Mouse (Mus musculus): ENCODE data around the gene Ddx6. TPM values are rescaled to one million over a fixed set of nuclear protein-coding genes. Genes with fewer than 3 reads are reported as not detected.
"Not testable (repeated sequence)": the region's sequence is repeated elsewhere in the genome, so short reads cannot be mapped to it uniquely, and the experiment has no call there.

Gene Ddx6
- polyA plus RNA-seq, 2 experiments from 2014 or later = 54.3 to 76.5 TPM

DNA sequence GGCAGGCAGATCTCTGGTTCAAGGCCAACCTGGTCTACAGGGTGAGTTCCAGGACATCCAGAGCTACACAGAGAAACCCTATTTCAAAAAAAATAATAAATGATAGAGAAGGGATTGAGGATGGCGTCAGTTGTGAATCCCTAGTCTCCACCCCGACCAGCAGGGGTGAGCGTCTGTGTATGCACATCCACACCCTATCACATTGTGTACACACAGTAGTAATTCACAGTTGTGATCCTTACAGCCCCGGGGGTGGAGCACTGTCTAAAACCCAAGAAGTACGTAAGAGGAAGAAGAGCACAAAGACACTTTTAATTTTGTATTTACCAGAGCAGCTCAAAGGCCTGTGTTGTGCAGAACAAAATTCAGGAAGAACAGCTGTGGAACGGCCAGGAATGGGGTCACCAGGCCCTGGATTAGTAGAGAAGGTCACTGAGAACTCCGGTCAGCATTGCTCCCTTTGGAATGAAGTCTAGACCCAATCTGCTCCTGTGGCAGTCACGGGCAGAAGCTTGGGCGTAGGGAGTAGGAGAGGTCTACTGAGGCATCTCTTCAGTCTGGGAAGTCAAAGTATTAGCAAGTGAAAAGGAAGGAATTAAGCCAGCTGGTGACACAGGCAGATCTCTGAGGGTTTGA is 9.7 kb upstream of the Ddx6 start:
- no peak for ATAC-seq

DNA sequence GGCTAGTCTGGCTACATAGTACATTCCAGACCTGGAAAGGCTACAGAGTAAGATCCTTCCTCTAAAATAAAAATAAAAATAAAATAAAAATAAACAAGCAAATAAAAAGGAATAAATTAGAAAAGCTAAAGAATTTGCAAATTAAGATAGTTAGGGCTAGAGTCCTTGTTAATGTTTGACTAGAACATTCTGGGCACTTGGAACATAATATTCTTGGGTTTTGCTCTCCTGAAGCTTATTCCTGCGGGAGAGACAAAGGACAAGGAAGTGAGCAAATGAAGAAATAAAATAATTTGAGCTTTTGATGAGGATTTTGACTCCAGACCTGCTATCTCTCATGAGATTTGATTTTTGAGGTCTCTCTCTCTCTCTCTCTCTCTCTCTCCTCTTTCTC is 9.2 kb upstream of the Ddx6 start:
- no peak for ATAC-seq

DNA sequence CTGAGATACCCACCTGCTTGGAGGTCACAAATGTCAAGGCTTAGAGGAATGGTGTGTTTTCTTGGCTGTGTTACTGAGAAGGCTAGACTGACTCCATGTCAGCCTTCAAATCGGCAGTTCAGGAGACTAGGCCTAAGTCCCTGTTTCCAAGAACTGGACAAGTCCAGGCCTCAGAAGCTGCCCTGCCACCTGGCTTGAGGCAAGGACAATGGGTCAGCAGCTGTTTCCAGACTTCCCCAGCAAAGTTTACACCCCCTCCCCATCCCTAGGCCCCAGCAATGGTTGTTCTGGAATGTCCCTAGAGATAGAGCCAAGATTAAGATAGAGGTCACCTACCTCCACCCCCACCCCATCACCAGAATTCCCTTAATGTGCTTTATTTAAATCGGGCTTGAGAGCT is 7.0 kb upstream of the Ddx6 start:
- ATAC-seq = no peak

GRCm38 (mm10) chr9:44598899-44599495 is 5.7 kb upstream of the Ddx6 start:
- ATAC-seq = no peak

DNA sequence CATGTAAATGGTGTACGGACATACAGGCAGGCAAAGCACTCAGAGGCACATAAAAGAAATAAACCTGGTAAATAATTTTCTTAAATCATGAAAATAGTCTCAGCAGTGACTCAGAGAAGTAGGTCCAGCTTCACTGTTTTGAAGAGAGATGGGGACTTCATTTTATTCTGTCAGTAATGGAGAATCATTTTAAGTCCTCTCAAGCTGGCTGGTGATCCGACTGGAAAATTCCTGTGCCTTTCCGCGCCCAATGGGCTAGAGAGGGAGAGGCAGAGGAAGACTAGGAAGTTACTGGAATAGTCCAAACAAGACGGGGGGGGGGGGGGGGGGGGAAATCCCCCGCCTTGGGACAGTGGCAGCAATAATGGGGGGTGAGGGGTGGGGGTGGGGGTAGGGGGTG is 5.1 kb upstream of the Ddx6 start:
- no peak for ATAC-seq

DNA sequence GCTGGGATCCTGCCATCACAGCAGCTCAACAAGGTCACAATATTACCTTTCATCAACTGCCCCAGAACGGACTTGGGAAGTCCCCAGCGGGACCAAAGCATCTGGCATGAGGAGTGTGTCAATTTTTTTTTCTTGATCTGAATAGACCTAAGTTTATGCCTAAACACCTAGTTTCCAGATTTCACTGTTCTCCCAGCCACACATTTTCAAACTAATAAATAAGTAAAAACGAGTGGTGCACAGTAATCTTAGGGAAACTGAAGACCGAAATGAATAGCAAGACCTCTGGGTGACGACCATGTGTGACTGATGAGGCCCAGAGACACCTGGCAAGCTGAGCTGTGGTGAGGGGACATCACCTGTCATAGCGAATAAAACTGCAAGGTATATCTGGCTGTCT is 3.9 kb upstream of the Ddx6 start:
- no peak for ATAC-seq

GRCm38 (mm10) chr9:44602766-44603165 is 1.9 kb upstream of the Ddx6 start:
- no peak for ATAC-seq

- peak; percentile 70 for ATAC-seq
Observed at GRCm38 (mm10) chr9:44603454-44604289, 1.0 kb upstream of the Ddx6 start.

GRCm38 (mm10) chr9:44604290-44604778 is 358 bp upstream of the Ddx6 start:
- no peak for ATAC-seq

DNA sequence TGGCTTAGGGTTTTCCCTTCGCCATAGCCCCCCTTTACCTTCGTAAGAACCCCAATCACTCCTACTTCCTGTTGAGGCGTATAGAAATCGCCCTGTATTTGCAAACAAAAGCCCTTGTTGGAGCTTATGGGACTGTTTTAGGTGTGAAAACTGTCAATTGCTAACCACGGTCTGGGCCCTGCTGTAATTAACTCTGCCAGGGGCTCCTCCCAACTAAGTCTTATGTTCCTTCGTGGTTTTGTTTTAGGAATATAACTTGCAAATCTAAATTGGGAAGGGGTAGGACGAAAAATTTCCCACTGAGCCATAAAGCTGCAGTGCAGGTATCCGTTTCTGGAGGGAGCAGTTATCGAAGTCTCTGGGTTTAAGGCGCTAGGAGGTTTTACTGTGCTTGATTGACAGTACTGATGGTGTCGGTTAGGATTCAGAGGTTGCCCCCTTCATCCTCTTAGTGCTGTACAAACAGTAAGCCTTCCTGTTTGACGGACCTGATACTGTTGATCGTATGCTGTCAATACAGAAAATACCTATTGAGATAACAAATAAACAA is 999 bp downstream of the Ddx6 start:
- no peak for ATAC-seq

- ATAC-seq = no peak
Observed at GRCm38 (mm10) chr9:44606646-44607045, 2.0 kb downstream of the Ddx6 start.

DNA sequence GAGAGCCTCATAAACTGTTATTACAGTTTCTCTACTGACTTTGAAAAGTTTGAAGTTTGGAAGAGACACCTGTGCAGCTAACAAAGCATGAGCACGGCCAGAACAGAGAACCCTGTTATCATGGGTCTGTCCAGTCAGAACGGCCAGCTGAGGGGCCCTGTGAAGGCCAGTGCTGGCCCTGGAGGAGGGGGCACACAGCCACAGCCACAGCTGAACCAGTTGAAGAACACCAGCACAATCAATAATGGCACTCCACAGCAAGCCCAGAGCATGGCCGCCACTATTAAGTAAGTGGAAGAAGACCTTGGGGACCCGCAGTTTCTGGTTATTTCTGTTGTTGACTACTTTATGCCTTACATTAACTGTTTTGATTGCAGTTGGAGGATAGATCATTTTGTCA is 2.6 kb downstream of the Ddx6 start:
- no peak for ATAC-seq

DNA sequence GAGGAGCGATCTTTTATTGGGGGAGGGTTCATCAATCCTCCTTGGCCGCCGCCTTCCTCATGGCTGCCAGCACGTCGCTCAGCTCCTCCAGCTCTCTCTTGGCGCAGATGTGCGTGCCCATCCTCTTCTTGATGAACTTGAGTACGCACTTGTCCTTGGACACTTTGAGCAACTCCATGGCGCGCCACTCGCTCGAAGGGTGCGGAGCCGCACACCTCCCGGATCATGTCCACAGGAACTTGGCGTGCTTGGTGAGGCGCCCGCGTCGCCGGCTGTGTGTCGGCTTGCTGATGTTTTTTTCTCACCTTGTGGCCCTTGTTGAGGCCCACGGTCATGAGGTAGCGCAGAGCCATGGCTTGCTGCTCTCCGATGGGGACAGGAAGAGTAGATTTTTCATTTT is 5.7 kb downstream of the Ddx6 start:
- no peak for ATAC-seq

GRCm38 (mm10) chr9:44613081-44613480 is 8.4 kb downstream of the Ddx6 start:
- not testable (repeated sequence) for ATAC-seq

- no peak for ATAC-seq
Observed at GRCm38 (mm10) chr9:44621114-44621513, 16.4 kb downstream of the Ddx6 start.

DNA sequence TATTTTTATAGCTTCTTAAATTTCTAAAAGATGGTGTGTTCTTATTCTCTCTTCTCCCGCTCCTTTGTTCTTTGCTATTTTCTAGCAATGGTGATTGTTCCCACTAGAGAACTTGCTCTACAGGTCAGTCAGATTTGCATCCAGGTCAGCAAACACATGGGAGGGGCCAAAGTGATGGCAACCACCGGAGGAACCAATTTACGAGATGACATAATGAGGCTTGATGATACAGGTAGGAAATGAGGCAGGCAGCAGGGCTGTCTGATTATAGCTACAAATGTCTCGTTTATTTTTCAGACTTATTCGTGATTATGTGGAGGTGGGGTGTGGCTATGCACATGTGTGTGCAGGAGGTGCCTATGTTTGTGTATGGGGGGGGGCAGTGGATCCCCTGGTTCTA is 19.7 kb downstream of the Ddx6 start:
- ATAC-seq = no peak

GRCm38 (mm10) chr9:44626268-44626667 is 21.6 kb downstream of the Ddx6 start:
- no peak for ATAC-seq

DNA sequence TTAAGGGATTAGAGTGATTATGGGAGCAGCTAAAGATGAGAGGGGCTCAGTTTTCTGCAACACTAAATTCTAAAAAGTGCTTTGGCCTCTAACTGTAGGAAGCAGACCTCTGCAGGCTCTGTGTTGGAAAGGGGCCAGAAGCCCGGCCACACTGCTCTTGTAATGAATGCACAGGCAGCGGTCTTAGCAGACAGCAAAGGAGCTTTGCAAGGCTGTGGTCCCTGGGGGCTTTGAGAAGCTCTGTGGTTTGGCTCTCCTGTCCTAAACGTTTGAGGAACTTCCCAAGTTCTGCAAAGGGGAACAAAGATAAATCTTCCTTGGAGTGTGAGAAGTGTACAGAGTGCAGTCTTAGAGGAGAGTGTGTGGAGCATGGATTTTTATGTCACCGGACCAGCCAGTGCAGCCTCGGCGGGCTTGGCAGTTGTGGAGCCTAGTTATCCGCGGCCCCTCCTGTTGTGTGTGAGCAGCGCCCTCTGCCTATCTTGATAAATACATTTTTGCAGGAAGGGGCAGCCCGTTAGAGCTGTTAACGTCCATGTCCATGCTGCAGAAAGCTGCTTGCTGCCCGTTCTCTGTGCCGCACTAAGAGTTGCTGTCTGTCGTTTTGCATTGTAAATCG is 33.0 kb downstream of the Ddx6 start:
- ATAC-seq = no peak

- ATAC-seq = not testable (repeated sequence)
Observed at GRCm38 (mm10) chr9:44638726-44639125, 34.0 kb downstream of the Ddx6 start.

DNA sequence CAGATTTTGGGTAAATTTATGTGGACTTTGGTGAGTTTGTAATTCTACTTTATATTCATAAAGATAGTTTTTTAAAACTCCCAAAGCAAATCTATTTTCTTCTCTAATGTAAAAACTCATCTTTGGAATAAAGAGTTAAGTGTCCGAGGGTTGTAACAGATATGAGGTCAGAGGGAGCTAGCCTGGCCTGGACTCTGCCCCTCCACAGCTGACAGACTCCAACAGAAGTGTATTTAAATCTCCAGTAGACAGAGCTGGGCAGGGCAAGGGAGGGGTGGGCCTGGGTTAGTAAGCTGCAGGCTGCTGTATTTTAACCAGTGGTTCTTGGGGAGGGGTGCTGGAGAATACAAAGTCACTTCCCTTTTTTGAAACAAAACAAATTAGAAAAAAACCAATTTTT is 35.3 kb downstream of the Ddx6 start:
- ATAC-seq = not testable (repeated sequence)

DNA sequence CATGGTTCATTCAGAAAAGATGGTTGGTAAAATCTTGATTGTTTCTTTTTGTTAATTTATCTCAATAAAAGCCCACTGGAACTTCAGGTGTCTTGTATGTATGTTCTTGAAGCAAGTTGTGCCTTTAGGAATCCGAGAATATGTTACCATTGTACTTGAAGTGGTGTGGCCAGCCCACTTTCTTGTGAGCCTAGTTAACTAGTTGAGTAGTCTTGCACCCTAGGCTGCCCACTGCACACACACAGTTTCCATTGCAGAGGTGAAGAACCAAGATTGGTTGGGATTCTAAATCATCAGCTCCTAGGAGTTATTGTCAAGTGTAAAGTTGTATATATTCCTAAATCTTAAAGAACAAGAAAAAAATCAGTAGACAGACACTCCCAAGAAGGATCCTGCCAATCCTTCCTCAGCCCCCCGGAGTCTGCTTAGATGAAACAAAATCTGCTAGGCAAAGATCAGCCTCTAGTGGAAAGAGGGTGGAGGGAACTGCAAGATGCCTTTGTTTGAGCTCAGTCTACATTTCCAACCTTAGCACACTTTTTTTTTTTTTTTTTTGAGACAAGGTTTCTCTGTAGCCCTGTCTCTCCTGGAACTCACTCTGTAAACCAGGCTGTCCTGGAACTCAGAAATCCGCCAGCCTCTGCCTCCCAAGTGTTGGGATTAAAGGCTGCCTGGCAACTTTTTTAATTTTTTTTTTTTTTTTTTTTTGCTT is 36.1 kb downstream of the Ddx6 start:
- no peak for ATAC-seq

DNA sequence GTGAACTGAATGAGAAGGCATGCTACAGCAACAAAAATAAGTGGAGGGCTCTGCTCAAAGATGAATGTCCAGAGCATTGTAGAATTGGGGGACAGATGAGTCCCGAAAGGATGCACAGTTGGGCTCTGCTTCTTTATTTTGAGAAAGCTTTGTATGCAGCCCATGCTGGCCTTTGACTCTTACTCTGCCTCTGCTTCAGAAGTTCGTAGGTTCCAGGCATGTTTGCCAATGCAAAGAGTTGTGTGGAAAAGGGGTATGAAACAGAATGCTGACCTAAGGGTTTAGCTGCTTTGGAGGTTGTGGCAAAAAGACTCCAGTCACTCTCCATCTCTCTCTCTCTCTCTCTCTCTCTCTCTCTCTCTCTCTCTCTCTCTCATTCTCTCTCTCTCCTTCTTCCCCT is 36.9 kb downstream of the Ddx6 start:
- no peak for ATAC-seq

Measured in activated CD4-positive, CD25-positive, alpha-beta regulatory T cell, adult 4 months (primary cell).